Mouse (Mus musculus): Measurements from ENCODE around the gene Nudt19. TPM values are rescaled to one million over a fixed set of nuclear protein-coding genes. Genes with fewer than 3 reads are reported as not detected.

Gene Nudt19
- polyA plus RNA-seq, 1 experiment from 2014 or later, result 99.2 TPM

Other genes starting within 250 kb of the Nudt19 start
- 15.6 and 16.8 TPM in 2 replicates for gene Gpatch1, start 237.9 kb downstream of the Nudt19 start, polyA plus RNA-seq (2015; fragmentation: Nextera tagmentation; extraction: Ambion mirVana)
- 0.89 and 1.2 TPM in 2 replicates for gene Rhpn2, start 222.1 kb downstream of the Nudt19 start, polyA plus RNA-seq (2015; fragmentation: Nextera tagmentation; extraction: Ambion mirVana)
- 30.7 and 35.4 TPM in 2 replicates for gene Faap24, start 159.5 kb downstream of the Nudt19 start, polyA plus RNA-seq (2015; fragmentation: Nextera tagmentation; extraction: Ambion mirVana)
- gene Cep89, start 159.3 kb downstream of the Nudt19 start, polyA plus RNA-seq (2015; fragmentation: Nextera tagmentation; extraction: Ambion mirVana), result 28.5 and 30.8 TPM in 2 replicates
- gene Slc7a9, start 107.5 kb downstream of the Nudt19 start, polyA plus RNA-seq (2015; fragmentation: Nextera tagmentation; extraction: Ambion mirVana), result not detected in 2 replicates
- not detected in 2 replicates for gene Tdrd12, start 18.6 kb downstream of the Nudt19 start, polyA plus RNA-seq (2015; fragmentation: Nextera tagmentation; extraction: Ambion mirVana)
- gene Rgs9bp, start 29.3 kb upstream of the Nudt19 start, polyA plus RNA-seq (2015; fragmentation: Nextera tagmentation; extraction: Ambion mirVana), result 0.07 and 0.08 TPM in 2 replicates
- gene Ankrd27, start 29.9 kb upstream of the Nudt19 start, polyA plus RNA-seq (2015; fragmentation: Nextera tagmentation; extraction: Ambion mirVana), result 29.2 and 30.1 TPM in 2 replicates
- gene Pdcd5, start 91.2 kb upstream of the Nudt19 start, polyA plus RNA-seq (2015; fragmentation: Nextera tagmentation; extraction: Ambion mirVana), result 266 and 274 TPM in 2 replicates
- gene Dpy19l3, start 198.2 kb upstream of the Nudt19 start, polyA plus RNA-seq (2015; fragmentation: Nextera tagmentation; extraction: Ambion mirVana), result 36.4 and 46.3 TPM in 2 replicates
- gene Zfp507, start 246.7 kb upstream of the Nudt19 start, polyA plus RNA-seq (2015; fragmentation: Nextera tagmentation; extraction: Ambion mirVana), result 11.5 and 11.6 TPM in 2 replicates